Mouse (Mus musculus) G1E (cell line): ENCODE data around the gene Wrap73.

ENCODE experiments used
- CTCF ChIP-seq: IDR thresholded peaks from 2 replicates; pipeline ENCODE4 v1.5.1; 2012; ENCODE audit warnings: low read depth, low read length, inconsistent platforms, mixed read lengths
- GATA1 ChIP-seq: IDR thresholded peaks from 2 replicates; pipeline ENCODE4 v1.6.1; 2012; ENCODE audit warnings: borderline replicate concordance, low read length, inconsistent platforms, mixed read lengths
- GATA2 ChIP-seq: IDR thresholded peaks from 2 replicates; pipeline ENCODE4 v1.6.1; 2012; ENCODE audit warnings: low read depth, low read length, inconsistent platforms, borderline replicate concordance
- TAL1 ChIP-seq: conservative IDR thresholded peaks from 2 replicates; pipeline ENCODE4 v1.6.1; 2012; ENCODE audit warnings: low read depth, low read length, inconsistent platforms, mixed read lengths

DNA sequence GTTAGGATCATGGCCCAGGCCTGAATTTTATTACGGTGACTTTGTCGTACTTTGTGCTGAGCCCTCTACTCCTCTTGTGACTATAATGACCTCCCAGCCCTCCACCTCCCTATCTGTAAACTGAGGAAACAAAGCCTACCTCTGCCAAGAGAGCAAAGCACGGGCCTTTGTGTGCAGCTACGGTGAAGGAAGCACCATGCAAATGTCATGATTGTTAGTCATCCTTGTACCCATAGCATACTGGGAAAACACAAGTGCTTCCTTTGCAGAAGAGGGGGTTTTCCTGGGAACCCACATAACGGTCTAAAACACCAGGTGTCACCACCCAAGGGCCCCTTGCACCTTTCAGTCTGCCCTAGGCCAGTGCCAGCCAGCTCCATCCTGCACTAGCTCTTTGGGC, 17.0 kb upstream of the Wrap73 start:
- TF ChIP-seq CTCF (no peak), GATA1 (no peak), TAL1 (no peak), GATA2 (no peak)
